Mouse (Mus musculus) retina, adult 2 months (tissue): ENCODE data around the gene Rpl11.

Experiments
- DNase-seq: peaks from one replicate; pipeline ENCODE4 v3.0.0-alpha.2; 2012; ENCODE audit warnings: low read depth, low spot score

The Rpl11 gene

DNA sequence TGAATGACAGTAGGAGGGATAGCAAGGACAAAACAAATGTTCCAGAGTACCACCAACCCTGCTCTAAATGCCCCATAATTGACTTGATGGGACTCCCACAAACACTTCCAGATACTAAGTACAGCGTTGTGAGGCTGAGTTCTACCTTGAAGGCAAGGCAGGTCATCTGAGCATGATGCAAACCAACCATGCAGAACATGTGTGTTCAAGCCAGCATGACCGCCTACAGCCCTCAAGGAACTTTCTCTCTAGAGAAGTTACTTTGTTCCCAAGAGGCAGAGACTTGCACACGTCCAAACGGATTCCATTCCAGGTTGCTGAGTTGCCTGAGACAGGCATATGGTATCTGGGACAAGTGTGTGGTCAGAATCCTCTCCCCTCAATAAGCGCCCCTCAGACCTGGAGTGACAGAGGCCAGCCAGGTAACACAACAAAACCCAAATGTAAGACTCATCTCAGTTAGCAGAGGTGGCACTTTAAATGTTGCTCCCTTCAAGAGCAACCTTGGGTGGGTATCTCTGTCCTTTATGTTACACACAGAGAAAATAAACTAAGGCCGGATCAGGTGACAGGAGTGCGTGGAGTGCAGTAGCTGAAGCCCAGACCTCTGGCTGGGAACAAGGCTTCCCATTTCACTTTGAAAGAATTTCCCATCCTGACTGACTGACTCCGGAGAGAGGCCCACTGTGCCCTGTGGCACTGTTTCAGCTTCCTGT is 25.7 kb downstream of the Rpl11 start:
- no peak for DNase-seq

DNA sequence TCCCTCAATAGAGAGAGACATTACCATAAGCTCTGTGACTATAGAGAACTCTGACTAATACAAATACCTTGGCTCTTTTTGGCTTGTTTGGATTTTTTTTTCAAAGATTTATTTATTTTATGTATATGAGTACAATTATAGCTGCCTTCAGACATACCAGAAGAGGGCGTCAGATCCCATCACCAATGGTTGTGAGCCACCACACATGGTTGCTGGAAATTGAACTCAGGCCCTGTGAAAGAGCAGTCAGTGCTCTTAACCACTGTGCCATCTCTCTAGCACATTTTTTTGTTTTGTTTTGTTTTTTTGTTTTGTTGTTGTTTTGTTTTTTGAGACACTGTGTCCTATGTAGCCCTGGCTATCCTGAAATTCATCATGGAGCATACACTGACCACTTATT is 27.9 kb downstream of the Rpl11 start:
- DNase-seq = no peak

DNA sequence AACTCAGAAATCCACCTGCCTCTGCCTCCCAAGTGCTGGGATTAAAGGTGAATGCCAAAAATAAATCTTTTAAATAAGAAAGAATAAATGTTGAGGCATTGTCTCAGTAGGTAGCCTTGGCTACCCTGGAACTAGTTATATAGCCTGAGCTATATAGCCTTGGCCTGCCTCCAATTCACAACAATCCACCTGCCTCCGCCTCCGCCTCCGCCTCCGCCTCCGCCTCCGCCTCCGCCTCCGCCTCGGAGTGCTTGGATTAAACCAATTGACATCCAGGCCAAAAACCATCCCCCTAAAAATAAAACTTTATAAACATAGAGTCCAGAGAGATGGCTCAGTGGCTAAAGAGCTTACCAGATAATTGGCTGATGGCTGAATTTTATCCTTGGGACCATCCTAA is 30.3 kb downstream of the Rpl11 start:
- DNase-seq = no peak

DNA sequence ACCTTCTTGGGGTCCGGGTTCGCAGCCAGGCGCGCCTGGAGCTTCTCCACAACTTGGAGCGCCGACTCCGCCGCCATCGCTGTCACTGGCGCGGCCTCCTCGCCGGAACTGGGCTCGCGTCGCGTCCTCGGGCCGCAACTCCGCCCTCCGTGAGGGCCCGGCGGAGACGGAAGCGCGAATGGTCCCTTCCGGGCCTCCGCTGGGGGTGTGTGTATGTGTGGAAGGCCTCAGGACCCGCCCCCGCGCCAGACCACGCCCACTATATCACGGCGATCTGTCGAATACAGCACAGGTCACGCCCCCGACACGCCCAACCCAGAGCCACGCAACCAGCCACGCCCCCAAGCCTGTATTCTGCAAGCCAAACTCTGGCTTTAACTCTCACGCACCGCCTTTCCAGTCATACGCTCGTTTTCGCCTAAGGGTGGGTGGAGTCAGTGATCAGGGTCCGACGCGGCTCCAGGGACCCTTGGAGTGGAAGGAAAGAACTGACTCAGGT is 31.6 kb downstream of the Rpl11 start, which contains the start of gene Eloa:
Eloa (minus strand) TSS at position 215 of the 499 bp plus-strand sequence.
- DNase-seq = peak; percentile 97

DNA sequence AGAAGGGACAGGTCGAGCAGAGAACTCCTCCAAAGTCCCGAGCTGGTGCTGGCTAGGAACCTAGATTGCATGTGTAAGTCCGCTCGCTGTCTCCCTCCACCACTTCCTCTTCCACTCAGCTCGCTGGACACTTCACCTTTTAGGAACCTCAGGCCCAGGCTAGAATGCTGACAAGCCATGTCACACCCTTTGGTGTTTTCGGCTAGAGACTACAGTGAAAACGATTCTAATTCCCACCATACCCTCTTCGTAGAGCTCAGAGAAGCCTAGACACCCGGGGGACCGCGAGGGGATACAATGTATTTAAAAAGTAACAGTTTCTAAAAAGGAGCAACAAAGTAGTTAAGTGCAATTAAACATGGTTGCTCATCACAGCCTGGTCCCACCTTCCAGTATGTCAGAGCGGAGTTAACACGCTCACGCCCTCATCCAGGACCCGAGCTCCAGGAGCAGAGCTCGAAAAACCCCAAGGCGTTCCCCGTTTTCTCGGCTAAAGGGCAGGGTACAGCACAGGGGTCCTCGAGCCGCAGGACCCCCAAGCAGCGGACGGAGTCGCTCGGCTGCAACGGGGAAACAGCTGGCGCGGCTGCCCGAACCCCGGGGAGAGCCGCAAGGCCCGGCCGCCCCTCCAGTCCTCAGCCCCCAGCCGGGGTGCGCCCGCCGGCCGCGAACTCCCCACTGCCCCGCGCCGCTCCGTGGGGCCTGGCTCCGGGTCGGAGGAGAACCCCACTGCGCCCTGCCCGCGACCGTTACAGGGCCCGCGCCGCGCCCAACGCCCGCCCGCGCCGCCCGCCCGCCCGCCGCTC is 32.3 kb downstream of the Rpl11 start:
- DNase-seq = no peak

DNA sequence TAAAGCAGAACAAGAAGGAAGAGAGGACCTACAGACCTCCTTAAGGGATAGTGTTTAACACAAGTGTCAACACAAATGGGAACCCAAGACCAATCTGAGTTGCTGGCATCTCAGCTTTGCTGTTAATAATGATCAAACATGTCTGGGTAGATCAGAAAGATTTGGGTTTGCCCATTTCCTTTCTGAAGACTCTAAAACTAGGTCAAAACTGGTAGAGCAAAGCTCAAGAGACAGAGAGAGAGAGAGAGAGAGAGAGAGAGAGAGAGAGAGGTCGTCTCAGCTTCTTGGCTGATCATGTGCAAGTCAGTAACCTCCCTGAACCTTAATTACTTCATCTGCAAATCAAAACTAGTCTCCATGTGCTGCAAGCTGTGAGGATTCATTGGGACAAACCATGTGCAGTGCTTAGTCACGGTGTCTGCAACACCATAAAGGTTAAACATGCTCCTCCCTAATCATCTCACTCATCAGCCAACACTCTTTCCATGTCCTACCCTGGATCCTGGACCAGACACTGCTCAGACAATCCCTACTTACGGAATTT is 37.1 kb downstream of the Rpl11 start:
- no peak for DNase-seq

DNA sequence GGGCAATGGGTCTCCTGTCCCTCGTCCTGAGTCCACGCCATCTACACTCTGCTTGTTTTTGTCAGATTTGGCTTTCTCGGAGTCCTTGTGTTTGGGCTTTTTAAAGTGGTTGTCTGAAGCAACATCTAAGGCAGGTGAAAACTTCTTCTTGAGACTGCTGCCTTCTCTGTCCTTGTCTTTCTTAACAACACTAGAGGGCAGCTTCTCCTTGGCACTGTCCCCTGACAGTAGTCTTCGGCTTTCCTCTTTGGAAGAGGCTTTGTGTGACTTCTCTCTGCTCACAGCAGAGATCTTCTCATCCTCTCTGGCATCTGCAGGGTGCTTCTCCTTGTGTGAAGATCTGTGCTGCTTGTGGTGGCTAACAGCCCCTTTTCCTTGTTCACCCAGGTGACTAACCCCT is 42.6 kb downstream of the Rpl11 start:
- DNase-seq = no peak

DNA sequence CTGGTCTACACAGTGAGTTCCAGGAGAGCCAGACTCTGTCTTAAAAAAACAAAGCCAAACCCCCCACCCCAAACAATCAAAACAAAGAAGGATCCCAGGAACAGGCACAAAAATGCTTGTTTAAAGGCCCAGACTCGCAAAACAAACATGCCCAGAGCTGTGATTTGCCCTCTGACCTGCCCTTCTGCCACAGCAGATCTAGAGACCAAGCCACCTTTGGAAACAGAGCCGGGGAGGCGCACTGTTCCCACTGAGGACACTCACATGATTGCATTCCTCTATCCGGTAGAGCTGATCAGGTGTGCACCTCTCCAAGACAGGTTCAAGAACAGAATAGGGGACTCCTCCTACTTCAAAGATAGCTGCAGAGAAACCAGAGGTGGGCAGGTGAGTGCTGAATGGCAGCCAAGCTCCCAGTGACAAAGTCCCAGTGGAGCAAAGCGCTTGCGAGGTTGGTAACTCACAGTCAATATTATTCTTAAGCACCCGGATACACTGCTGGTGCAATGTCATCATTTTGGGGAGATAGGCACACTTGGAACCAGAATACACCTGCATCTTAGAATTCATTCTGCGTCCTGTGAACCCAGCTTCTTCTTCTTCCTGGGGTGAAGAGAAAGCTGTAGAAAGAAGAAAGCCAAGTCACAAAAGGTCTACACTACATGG is 44.3 kb downstream of the Rpl11 start:
- no peak for DNase-seq

DNA sequence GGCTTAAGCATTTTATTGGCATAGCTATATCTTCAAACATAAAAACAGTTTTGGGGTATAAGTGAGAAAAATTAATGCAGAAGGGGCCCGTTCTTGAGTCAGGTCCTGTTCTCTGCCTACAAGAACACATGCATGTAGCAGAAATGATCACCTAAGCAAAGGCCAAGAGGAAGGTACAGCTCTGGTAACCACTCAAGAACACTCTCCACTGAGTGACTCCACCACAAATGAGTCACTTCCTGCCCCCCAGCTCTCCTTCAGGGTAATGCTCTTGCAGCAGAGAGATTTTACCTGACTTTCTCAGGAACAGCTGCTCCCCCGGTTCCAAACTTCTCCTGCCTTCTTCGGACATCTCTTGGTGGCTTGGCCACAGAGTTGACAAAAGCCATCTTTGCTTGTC is 46.4 kb downstream of the Rpl11 start:
- DNase-seq = no peak

DNA sequence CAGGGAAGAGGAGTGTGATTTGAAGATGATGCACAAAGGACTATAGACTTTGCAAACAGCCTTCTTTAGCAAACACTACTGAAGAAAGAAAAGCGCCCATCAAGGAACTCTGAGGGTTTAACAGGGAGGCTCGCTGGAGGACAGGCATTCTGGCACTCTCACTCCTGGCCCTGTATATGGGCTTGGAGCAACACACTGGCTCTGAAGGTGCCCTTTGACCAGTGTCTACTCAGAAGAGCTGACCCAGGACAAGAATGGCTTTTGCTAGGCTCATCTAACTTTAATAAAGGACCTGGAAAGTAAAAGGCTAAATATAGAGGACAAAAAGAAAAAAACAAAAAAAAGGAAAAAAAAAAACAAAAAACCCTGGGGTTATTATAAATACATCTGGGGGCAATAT is 48.3 kb downstream of the Rpl11 start:
- DNase-seq = no peak

DNA sequence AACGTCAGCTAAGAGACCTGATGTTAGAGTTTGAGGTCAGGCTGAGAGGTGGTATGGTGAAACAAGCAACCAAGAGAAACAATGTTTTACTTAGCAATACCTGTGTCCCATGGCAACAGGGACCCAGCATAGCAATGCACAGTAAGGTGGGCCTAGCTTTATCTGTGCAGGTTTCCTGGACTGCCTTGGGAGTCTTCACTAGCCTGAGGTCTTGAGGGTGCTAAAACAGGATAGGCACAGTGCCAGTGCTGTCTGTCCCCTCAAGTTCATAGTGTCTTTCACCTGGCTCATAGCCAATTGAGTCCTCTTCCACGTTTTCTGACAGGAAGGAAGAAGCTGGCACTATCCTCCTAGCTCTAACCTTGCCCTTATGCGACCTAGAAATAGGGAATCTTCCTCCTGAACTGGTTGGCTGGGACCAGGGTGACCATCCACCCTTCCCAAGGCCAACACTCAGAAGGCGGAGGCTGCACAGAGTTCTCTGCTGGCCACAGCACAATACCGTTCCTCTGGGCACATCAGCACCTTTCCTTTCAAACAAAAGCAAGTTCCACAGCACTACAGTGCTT is 49.0 kb downstream of the Rpl11 start:
- DNase-seq = no peak

DNA sequence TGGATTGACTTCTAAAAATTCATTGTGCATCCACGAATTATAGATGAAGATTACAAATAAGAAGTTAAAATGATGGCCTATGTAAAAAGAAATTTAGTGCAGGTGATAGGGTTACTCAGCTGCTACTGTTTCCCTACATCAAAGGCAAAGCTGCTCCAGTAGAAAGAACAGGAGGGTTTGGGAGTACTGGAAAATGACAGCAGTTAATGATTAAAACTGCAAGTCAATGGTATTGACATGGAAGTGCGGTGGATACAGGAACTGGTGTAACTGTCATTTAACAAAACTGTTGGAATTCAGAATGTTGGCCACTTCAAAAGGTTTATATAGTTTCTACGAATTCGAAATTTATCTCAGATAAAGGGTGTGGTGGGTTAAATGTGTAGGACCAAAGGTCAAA is 58.1 kb downstream of the Rpl11 start:
- DNase-seq = no peak

DNA sequence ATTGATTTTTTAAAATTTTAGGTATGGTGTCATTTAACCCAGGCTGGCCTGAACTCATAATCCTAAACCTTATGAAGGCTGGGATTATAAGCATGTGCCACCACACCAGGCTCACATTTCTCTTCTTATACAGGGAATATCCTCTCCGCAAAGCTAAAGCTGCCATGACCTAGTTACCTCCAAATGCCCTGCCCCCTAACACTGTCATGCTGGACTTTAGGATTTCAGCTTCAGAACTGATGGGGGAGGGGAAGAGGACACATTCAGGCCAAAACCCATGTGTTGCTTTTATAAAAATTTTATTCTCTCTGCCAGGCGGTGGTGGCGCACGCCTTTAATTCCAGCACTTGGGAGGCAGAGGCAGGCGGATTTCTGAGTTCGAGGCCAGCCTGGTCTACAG is 59.3 kb downstream of the Rpl11 start:
- DNase-seq = peak; percentile 69

DNA sequence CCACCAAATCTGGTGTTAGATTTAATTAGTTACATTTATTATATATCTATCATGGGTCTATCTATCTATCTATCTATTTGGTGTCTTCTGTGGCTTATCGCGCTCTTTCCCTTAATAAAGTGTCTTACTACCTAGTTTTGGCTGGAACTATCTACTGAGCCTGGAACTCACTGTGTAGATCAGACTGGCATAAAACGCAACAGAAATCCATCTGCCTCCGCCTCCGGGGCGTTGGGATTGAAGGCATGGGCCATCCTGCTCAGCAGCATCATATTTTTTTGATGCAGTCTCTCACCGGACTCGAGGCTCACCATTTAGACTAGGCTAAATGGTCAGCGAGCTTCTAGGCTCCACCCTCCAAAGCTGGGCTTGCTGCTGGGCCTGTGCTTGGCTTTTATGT is 65.5 kb downstream of the Rpl11 start:
- no peak for DNase-seq

DNA sequence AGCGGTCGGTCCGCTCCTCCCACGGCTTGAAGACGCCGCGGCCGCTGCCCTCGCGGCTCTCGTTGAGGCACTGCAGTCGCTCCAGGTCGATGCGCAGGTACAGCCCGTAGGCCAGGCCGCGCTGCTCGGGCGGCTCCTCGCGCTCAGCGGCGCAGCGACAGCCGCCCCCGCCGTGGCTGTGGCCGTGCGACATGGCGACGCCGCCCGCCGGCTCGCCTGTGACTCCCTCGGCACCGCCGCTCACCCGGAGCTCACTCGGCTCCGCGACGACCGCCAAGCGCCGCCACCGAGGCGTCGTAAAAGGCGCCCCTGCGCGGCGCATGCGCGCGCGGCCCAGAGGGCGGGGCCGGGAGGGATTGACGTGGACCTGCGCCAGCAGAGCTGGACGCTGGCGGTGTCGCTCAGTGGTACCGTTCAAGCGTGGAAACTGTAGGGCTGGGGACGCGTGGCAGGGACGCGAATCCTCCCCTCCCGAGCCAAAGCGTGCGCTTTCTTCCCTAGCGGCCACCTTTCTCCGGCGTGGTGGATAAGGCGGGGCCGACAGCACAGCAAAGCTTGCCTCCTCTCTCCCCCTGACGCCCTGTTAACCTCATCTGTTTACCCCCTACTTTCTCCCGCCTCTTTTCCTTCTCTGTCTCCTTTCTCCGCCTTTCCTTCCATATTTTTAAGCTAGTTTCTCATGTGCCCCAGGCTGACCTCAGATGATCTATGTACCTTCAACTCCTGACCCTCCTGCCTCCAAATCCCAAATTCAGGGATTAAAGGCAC is 66.1 kb downstream of the Rpl11 start, which contains the start of gene Pithd1:
Pithd1 (minus strand) TSS at position 322 of the 768 bp plus-strand sequence.
- DNase-seq = peak; percentile 86

DNA sequence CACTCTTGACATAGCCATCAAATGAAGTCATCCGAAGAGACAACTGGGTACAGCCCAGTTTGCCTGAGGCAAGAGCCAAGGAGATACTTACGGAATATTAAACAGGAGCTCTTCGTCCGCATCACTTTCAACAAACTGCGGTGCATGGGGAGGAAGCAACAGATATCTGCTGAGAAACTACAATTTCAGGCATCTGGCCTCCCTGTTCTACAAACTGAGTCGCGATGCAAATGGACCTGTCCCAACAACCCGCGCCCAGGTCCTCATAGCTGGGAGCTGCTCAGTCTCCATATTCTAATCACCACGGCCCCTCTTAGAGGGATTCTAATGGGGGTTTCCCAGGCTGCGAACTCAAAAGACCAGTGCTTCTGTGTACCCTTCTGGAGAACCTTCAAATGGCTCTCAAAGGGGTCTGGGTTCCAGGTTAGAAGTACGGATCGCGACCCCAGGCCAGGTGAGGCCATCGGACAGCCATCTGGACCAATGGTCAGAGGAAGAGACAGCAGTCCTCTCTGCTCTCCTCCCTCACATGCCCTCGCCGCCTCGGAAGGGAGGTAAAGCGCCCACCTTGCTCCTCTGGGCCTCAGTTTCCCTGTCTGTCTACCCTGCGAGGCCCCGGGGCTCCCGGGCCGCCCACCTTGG is 66.8 kb downstream of the Rpl11 start:
- DNase-seq = no peak

DNA sequence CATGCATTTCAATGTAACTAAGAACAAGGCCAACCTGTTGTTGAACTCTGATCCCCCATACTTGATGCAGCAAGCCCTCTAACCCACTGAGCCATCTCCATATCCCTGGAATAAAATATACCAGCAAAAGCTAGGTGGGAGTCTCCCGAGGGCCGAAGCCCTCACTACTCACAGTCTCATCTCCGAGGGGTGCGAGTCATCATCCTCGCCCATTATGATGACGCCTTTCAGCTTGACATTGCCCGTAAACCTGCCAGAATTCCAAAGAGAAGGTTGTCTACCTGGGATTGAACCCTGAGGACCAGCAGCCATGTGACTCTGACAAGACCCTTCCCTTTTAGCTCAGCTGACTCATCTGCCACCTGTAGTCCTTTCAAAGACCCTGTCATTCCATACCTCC is 67.5 kb downstream of the Rpl11 start:
- DNase-seq = no peak

DNA sequence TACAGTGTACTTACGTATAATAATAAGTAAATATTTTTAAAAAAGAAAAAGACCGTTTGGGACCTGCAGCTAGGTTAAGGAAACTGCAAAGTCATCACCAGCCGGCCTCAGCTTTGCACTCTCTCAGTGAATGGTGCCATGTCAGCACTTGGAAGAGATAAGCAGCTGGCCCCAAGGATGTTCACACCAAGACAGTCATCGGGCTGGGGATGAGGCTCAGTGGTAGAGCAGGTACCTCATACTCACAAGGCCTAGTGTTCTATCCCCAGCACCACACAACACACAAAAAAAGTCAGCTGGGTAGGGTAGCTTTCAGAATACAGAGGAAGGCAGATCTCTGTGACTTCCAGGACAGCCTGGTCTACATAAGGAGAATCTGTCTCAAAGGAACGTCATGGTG is 68.0 kb downstream of the Rpl11 start:
- DNase-seq = no peak

DNA sequence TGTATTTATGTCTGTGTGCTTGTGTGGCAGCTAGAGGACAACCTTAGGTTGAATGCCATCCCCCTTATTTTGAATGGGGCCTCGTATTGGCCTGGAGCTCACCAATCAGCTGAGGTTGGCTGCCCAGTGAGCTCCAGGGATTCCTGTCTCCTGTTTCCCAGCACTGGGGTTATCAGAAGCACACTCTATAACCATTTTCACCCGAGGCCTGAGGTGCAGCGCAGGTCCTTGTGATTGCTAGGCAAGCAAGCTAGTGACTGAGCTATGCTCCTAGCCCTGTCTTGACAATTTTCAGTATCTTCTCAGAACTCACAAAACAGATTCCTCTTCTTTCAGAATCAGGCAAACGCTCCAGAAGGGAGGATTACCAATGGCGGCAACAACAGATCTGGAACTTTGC is 68.7 kb downstream of the Rpl11 start:
- no peak for DNase-seq

DNA sequence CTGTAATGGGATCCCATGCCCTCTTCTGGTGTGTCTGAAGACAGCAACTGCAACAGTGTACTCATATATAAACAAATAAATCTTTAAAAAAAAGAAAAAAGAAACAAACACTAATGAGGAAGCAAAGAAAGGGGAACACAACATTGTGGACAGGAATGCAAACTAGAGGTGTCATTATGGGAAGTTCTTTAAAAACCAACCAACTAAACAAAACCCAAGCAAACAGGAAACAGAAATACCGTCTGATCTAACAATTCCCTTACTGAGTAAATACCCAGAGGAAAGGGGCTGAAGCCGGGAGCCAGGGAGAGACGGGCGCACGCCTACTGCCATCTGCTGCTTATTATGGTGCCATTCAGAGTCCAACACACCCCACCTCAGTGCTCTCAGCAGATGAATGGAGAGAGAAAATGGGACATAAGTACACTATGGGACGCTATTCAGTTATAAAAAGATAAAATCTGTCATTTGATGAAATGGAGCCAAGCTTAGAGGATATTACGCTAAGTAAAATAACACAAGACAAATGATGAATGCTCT is 71.6 kb downstream of the Rpl11 start:
- no peak for DNase-seq
